Mouse (Mus musculus) heart, adult 11 months (tissue): Measurements from ENCODE around the gene Nme7.

Experiments used
- DNase-seq: peaks from one replicate; pipeline ENCODE4 v3.0.0; 2022

The Nme7 gene

GRCm38 (mm10) chr1:164303821-164304220, at the start of gene Nme7:
Nme7 (plus strand) TSS chr1:164304121.
- no peak for DNase-seq

DNA sequence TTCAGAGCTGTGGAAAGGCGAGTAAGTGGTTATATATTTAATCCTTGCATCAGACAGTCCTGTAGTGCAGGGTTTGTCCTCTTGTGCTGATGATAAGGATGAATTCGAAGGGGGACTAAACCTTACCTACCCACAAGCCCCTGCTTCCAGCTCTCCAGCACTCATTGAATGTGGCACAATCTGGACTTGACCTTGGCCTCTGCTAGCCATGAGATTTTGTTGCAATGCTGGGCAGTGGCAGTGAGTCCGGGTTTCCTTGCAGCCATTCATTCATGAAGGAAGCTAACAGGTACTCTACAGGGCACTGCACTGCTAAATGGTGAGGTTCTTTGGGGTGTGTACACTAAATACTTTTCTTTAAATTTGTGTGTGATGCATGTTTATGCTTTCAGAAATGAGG, 49.1 kb upstream of the Nme7 start:
- no peak for DNase-seq

- DNase-seq = no peak
Measured at GRCm38 (mm10) chr1:164260171-164261028, 43.5 kb upstream of the Nme7 start.

GRCm38 (mm10) chr1:164261553-164261952, 42.4 kb upstream of the Nme7 start:
- peak; percentile 92 for DNase-seq

- DNase-seq = no peak
Measured at GRCm38 (mm10) chr1:164270941-164271340, 33.0 kb upstream of the Nme7 start.

GRCm38 (mm10) chr1:164273659-164274058, 30.3 kb upstream of the Nme7 start:
- no peak for DNase-seq

DNA sequence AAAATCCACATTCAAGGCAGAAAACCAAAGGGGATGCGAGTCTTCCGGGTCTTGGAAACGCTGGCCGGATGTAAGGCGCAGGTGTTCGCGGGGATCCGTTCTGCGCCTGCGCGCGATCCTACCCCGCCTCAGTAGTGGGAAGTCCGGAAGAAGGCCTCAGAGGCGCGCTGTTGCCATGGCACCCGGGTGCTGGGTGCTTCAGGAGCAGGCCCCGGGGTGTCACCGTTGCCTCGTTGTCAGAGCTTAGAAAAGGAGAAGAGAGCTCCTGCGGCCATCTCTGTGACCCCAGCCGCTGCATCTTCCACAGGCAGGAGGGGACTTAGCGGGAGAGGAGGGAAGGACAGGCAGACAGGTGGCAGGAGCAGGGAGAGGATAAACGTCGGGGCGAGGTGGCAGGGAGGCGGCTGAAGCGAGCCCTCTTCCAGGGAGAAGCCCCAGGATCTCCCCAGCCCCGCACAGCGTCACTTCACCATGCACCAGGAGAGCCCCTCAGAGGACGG, 28.4 kb upstream of the Nme7 start, which contains the start of gene Ccdc181:
TSS of gene Ccdc181 (plus strand) at position 131 of the 500 bp plus-strand sequence.
- peak; percentile 100 for DNase-seq

DNA sequence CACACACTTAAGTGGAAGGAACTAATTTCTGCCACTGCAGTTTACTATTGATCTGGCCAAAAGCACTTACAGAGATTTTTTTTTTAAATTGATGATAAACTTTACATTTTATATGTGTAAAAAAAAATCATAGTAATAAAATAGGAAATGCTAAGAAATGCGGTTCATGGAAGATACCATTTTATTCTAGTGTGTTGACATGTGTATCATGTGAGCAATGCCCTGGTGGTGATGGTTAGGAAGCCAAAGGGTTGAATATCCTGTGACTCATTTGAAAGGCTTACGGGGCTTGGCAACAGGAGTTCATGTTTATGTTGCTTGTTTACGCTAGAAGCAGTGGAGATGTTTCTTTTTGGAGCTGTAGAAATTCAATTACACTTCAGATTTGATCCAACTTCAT, 27.4 kb upstream of the Nme7 start:
- no peak for DNase-seq

GRCm38 (mm10) chr1:164279332-164279731, 24.6 kb upstream of the Nme7 start:
- no peak for DNase-seq

GRCm38 (mm10) chr1:164284007-164284406, 19.9 kb upstream of the Nme7 start:
- no peak for DNase-seq

DNA sequence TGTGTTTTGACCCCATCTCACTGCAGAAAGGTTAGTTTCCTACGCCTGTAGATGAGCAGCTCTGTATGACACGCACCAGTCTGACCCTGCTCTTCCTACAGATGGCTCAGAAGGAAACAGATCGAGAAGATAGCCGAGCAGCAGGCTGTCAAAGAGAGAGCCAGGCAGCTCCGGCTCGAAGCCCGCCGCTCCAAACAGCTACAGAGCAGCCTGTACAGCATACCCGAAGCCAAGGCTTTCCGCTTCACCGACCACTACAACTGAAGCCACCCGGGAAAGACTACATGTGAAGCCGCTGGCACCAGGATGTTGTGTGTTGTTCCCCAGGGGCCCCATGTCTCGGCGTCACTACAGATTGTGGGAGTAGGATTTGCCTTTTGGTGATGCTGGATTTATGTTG, 16.5 kb upstream of the Nme7 start:
- no peak for DNase-seq

- no peak for DNase-seq
Measured at GRCm38 (mm10) chr1:164292040-164292439, 11.9 kb upstream of the Nme7 start.

DNA sequence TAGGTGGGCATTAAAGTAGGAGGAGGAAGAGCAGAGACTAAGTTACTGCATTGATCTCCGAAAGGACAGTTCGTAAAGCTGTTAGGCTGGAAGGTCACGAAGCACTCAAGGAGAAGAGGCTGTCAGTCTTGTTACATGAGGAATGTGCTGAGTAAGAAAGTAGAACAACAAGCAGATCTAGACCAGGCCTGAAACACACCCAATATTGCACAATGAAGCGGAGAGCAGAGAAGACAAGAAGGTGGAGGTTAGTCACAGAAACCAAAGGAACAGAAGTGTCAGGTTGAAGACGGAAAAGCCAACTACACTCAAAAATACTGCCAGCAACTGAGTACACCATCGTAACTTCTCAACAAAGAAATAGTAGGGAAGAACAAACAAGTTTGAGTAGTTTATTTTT, 9.8 kb upstream of the Nme7 start:
- DNase-seq = no peak

GRCm38 (mm10) chr1:164296473-164296872, 7.4 kb upstream of the Nme7 start:
- DNase-seq = no peak

DNA sequence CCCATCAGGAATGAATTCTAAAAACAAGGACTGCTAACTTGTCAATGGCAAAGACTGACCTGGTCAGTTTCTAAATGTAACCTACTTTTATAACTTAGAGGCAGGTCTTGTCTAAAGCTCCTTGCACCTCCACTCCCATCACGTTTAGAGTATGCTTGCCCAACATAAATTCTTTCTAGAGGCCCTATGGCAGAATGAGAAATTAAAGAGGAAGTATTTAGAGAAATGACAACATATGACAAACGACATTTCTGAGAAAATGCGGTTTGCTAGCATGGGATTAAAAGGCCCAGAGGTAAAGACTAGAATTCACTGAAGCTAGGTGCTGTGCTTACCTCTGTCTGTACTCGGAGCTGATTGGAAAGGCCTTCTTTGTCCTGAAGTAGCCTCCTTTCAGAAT, 2.0 kb upstream of the Nme7 start:
- DNase-seq = no peak

DNA sequence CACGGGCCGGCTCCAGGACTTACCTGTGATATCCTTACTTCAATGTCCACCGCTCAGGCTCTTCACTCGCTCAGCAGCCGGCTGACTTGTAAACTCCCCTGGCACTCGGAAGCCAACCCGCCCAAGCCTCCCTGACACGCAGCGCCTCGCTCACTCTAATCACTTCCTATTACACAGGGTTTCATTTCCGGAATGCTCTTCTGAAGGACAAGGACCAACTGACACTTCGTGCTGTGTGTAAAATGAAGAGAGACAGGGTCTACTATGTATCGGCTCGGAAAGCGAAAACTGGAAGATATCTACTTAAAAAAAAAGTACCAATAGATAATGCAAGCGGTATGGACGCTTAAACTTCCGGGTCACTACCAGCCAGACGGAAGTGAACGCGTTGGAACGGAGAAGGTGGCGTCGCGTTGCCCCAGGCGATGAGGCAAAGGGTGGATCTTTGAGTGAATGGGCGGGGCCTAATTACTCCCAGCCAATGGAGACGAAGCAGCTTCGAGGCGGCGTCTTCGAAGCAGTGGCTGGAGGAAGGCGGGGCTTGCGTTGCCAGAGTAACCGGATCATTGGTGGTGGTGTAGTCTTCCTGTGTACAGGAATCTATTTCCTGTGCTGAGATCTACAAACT, 3.3 kb downstream of the Nme7 start, which contains the start of gene Blzf1:
TSS of gene Blzf1 (minus strand) at position 366 of the 628 bp plus-strand sequence.
- peak; percentile 100 for DNase-seq

DNA sequence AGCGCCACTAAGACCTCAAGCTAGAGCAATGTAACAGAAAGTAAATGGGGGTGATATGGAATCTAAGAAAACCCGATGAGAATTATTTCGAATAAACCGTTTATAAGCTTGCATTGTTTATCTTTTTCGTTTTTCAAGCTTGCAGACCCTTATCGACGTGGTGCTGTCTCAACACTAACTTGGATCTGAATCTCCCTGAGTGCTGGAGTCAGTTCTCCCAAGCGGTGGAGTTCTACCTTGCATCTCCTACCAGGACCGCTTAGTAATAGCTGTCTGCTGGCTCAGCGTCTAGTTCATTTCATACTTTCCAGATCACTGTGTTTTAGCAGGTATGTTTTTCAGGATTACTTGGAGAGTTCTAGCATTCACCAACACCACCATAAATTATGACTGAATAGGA, 4.0 kb downstream of the Nme7 start:
- no peak for DNase-seq

DNA sequence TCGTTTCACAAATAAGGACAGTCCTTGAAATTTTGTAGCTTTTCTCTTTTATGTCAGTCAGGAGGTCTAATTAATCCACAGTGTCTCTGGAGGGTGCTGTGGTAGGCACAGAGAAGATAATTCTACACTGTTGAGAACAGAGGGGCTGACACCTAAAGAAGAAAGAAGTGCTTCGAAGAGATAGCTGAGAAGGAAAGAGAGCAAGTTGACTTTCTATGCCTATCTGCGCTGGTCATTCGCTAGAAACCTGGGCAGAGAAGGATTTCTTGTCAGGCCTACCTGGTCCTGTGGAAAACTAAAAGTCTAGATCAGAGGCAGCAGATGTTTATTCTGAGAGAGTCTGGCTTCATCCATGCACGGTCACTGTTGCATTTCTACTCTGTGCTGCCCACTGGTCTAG, 10.2 kb downstream of the Nme7 start:
- peak; percentile 10 for DNase-seq

- peak; percentile 77 for DNase-seq
Measured at GRCm38 (mm10) chr1:164315266-164315665, 11.3 kb downstream of the Nme7 start.

GRCm38 (mm10) chr1:164316697-164317096, 12.8 kb downstream of the Nme7 start:
- no peak for DNase-seq

DNA sequence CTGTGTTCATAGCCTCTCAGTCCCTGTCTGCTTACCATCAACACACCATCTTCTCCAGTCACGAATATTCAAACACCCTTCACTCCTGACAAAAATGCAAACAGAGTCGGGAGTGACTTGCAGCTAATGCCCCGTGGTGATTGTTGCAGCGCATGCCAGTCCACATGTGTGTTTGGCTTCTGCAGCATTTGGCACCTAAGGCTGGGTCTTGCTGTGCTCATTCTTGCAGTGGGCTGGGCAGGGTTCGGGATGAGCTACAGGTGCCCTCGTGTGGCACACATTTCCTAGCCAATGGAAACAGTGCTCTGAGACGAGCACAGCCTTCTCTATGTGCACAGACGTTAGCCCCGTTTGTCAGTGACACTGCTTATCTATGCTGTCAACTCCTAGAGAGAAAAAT, 13.3 kb downstream of the Nme7 start:
- DNase-seq = peak; percentile 80

DNA sequence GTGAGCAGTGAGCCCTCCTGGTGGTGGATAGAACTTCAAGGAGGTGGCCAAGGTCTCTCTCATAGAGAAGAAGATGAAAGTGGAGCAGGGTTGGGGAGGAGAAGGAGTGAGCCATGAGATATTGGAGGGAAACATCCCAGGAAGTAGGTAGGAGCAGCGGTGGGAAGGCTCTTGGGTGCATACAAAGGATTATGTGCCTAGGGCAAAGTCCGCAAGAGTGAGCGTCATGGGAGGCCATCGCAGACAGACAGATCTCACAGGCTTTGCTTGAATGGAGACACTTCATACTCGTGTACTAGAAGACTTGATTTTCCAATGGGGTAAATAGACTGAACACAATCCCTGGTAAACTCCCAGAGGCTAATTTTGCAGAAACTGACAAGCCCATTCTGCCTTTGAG, 14.6 kb downstream of the Nme7 start:
- DNase-seq = peak; percentile 73

GRCm38 (mm10) chr1:164319542-164320140, 15.7 kb downstream of the Nme7 start:
- peak; percentile 73 for DNase-seq

- DNase-seq = peak; percentile 89
Measured at GRCm38 (mm10) chr1:164320731-164321130, 16.8 kb downstream of the Nme7 start.
